Mouse (Mus musculus) kidney, postnatal 25 days (tissue): ENCODE measurements around the gene Fbxl13.

Source experiments
- DNase-seq, 2 experiments: peaks; one replicate each; pipeline ENCODE4 v3.0.0; 2021; ENCODE audit warnings: mixed read lengths in 2 of 2

Gene Fbxl13

GRCm38 (mm10) chr5:21518207-21518606 lies 127.2 kb downstream of the Fbxl13 start:
- DNase-seq, result no peak

DNA sequence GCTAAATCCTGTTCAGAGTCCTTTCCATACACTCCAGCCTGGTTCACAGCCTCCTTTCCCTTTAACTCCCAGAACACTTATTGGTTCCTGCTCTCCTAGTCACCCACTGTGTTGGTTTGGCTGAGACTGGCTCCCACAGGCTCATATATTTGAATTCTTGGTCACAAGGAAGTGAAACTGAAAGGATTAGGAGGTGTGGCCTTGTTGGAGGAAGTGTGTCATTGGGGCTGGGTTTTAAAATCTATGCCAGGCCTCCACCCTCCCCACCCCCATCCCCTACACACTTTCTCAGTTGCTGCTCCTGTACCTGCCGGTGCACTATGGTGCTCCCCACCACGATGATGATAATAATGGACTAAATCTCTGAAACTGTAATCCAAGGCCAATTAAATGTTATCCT lies 127.9 kb downstream of the Fbxl13 start:
- DNase-seq, result no peak

DNA sequence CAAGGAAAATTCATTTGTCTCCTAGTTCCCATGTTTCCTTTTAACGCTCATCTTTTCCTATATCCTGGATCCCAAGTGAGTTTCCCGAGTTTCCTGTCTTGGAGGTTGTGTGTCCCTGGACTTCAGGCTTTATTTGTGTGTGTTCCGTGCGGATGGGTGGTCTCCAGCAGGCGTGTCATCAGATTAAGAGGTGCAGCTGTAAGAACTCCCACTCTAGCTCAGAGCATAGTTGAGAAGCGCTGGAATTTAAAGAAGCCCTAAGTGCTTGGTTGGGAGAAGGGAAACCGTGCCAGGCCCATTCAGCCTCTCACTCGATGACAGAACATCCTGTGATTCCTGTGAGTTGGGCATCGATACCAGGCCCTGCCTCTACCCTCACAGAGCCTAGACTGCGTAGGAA lies 132.1 kb downstream of the Fbxl13 start:
- DNase-seq, result no peak

GRCm38 (mm10) chr5:21509801-21510200 lies 135.6 kb downstream of the Fbxl13 start:
- DNase-seq, result no peak

DNA sequence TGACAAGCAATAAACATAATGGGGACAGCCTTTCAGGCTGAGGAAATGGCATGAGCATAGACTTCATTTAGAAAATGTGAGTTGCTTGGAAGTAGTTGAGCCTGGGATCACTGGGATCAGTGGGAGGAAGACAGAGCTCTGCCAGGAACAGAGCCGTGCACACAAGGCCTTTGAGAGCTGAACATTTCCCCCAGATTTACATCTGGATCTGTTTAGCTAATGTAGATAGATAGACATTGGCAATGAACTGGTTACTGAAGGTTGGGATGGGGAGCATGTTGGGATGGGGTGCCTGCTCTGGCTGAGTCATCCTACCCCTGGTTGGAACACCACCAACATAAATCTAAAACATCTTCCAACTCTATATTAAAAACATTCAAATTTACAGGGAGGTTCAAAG lies 138.5 kb downstream of the Fbxl13 start:
- no peak for DNase-seq

GRCm38 (mm10) chr5:21505159-21505558 lies 140.3 kb downstream of the Fbxl13 start:
- no peak for DNase-seq

GRCm38 (mm10) chr5:21502936-21503610 lies 142.4 kb downstream of the Fbxl13 start:
- no peak for DNase-seq

- no peak for DNase-seq
These were observed 144.5 kb downstream of the Fbxl13 start for GRCm38 (mm10) chr5:21500941-21501340.

GRCm38 (mm10) chr5:21500133-21500532 lies 145.3 kb downstream of the Fbxl13 start:
- no peak for DNase-seq

GRCm38 (mm10) chr5:21498925-21499324 lies 146.5 kb downstream of the Fbxl13 start:
- DNase-seq, result no peak

DNA sequence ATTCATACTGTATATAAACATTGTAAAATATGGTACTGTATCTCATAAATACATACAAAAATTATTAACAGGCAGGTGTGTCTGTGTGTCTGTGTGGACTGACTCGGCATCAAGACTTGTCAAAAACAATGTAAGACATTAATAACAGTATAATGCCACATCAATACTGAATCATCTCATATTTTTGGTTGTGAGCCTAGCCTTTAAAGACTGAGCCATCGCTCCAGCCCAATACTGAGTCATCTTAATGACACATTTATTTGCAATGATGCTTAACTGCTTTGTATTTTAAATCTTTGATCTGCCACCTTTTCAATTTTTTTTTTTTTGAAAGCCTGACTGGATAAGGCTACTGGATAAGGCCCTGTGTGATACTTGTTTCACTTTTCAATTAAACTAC lies 146.9 kb downstream of the Fbxl13 start:
- DNase-seq, result no peak

DNA sequence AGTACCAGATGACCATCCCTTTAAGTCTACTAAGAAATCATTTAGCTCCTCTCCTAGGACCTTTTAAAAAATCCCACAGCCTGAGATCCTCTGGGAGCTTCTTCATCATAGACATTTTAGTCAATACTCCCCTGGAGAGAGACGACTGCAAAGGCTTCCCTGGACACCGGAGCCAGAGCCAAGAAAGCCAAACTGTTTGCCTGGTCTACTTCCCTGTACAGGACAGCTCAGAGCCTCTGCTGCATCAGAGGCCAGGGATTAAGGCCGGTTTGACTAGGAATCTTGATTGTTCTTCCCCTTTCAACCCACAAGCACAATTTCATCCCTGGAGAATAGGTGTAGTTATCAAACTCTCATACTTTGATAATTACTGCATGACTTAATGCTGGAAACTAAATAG lies 148.6 kb downstream of the Fbxl13 start:
- no peak for DNase-seq

- DNase-seq, result no peak
These were observed 149.1 kb downstream of the Fbxl13 start for GRCm38 (mm10) chr5:21496321-21496720.

- DNase-seq, result no peak
These were observed 150.7 kb downstream of the Fbxl13 start for GRCm38 (mm10) chr5:21494781-21495180.

- DNase-seq, result no peak
These were observed 152.0 kb downstream of the Fbxl13 start for GRCm38 (mm10) chr5:21493294-21493999.

DNA sequence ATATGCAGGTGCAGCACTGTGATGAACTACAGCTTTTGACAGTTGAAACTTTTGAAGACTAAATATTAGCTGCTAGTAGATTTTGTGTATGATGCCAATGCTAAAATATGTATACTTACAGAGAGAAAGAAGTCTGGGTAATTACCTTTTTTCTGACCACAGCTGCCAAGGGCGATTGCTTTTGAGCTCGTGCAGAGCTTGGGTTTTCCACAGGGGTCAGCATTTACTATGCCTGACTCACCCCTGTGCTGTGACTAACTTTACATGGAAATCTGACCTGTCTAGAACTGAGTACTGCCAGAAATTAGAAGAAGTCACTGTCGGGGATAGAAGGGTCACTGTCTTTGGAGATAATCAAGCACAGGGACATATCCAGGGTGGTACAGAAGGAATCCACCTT lies 153.2 kb downstream of the Fbxl13 start:
- no peak for DNase-seq

DNA sequence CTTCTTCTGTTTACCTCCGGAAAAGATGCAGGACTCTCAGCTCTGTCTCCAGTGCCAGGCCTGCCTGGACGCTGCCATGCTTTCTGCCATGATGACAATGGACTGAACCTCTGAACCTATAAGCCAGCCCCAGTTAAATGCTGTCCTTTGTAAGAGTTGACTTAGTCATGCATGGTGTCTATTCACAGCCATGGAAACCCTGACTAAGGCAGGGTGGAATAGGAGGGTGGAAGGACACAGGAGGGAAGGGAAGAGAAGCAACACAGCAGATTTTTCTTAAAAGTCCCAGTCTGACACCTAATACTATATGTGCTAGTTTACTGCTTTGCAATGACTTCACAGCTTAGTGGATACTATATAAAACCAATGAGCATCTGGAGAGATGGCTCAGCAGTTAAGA lies 154.0 kb downstream of the Fbxl13 start:
- no peak for DNase-seq

- DNase-seq, result no peak
These were observed 156.3 kb downstream of the Fbxl13 start for GRCm38 (mm10) chr5:21489135-21489534.

- no peak for DNase-seq
These were observed 156.9 kb downstream of the Fbxl13 start for GRCm38 (mm10) chr5:21488506-21488905.

- no peak for DNase-seq
These were observed 157.7 kb downstream of the Fbxl13 start for GRCm38 (mm10) chr5:21487716-21488115.

GRCm38 (mm10) chr5:21487306-21487705 lies 158.1 kb downstream of the Fbxl13 start:
- DNase-seq, result no peak

DNA sequence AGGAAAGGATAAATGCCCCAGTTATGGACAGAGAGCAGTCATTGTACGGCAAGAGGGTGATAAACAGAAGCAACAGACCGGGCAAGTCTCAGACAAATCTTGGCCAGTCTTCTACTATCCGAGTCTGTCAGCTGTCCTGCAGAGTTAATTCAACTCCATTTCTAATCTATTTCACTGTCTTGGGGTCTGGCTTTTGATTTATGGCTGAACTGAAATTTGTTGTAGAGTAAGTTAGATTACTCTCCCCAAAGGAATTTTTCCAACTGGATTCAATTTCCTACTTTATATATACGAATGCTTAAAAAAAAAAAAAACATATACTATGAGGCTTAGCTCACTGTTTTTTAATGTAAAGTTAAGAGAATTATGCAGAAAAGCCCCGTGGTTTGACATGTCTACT lies 158.6 kb downstream of the Fbxl13 start:
- no peak for DNase-seq

GRCm38 (mm10) chr5:21485197-21485829 lies 160.1 kb downstream of the Fbxl13 start:
- no peak for DNase-seq

DNA sequence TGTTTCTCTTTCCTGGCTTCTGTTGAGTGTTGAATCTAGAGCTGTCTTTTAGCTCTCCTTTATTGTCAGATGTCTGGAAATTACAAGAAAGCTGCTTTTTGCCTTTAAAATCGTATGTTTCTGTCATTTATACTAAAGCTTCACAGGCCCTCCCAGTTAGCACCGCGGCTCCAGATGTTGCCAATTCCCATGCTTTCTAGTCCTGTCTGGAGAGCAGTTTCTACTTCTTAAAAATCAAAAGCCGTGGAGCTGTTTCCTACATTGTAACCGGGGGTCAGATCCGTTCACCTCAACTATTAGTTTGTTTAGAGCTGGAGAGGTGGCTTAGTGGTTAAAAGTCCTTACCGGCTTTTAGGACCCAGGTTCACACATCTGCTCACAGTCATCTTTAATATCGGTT lies 162.2 kb downstream of the Fbxl13 start:
- DNase-seq, result no peak
